Mouse (Mus musculus): ENCODE results near the gene Slc25a14. TPM values are rescaled to one million over a fixed set of nuclear protein-coding genes. Genes with fewer than 3 reads are reported as not detected.

Gene Slc25a14
- 12.1 TPM for polyA plus RNA-seq (2014; fragmentation: Illumina TruSeq; extraction: RNeasy Lipid Tissue Mini Kit (QIAGEN cat#74804); ENCODE audit: low replicate concordance)

GRCm38 (mm10) chrX:48623379-48624053, at the start of gene Slc25a14:
TSS of gene Slc25a14 (plus strand) at chrX:48623413.

GRCm38 (mm10) chrX:48594099-48594760, 29.0 kb upstream of the Slc25a14 start, which contains the start of gene Zfp280c:
TSS of gene Zfp280c (minus strand) at chrX:48594504.

GRCm38 (mm10) chrX:48674171-48674570, 51.0 kb downstream of the Slc25a14 start, which contains the start of gene Gpr119:
TSS of gene Gpr119 (minus strand) at chrX:48674478.

GRCm38 (mm10) chrX:48694864-48695371, 71.7 kb downstream of the Slc25a14 start, which contains the start of gene Rbmx2:
TSS of gene Rbmx2 (plus strand) at chrX:48695004.

Other genes with a start within 250 kb of the Slc25a14 start
- gene Elf4, start 160.3 kb upstream of the Slc25a14 start, polyA plus RNA-seq (2014; fragmentation: Illumina TruSeq; extraction: RNeasy Lipid Tissue Mini Kit (QIAGEN cat#74804); ENCODE audit: low replicate concordance) = 13.6 TPM
- 139 TPM for gene Aifm1, start 109.8 kb upstream of the Slc25a14 start, polyA plus RNA-seq (2014; fragmentation: Illumina TruSeq; extraction: RNeasy Lipid Tissue Mini Kit (QIAGEN cat#74804); ENCODE audit: low replicate concordance)
- gene Rab33a, start 104.1 kb upstream of the Slc25a14 start, polyA plus RNA-seq (2014; fragmentation: Illumina TruSeq; extraction: RNeasy Lipid Tissue Mini Kit (QIAGEN cat#74804); ENCODE audit: low replicate concordance) = not detected
- gene Zfp280c, start 28.9 kb upstream of the Slc25a14 start, polyA plus RNA-seq (2014; fragmentation: Illumina TruSeq; extraction: RNeasy Lipid Tissue Mini Kit (QIAGEN cat#74804); ENCODE audit: low replicate concordance) = 23.6 TPM
- 0.19 TPM for gene Gpr119, start 51.1 kb downstream of the Slc25a14 start, polyA plus RNA-seq (2014; fragmentation: Illumina TruSeq; extraction: RNeasy Lipid Tissue Mini Kit (QIAGEN cat#74804); ENCODE audit: low replicate concordance)
- gene Rbmx2, start 71.6 kb downstream of the Slc25a14 start, polyA plus RNA-seq (2014; fragmentation: Illumina TruSeq; extraction: RNeasy Lipid Tissue Mini Kit (QIAGEN cat#74804); ENCODE audit: low replicate concordance) = 8.4 TPM

Measured in small intestine, adult 10 weeks (tissue).